Mouse (Mus musculus) c-Kit-positive CD71-positive TER-119-negative erythroid progenitor cells, embryonic 14.5 days (primary cell): ENCODE measurements at regions not wholly inside any gene's neighbourhood (a gene's known extent, or its start where the extent isn't known, plus 50 kb on each side); places are given as distances from the start of the nearest gene placed in this dataset.

Experiments used
- DNase-seq: peaks from one replicate; pipeline ENCODE4 v3.0.0-alpha.2; 2013; ENCODE audit warnings: low read depth

DNA sequence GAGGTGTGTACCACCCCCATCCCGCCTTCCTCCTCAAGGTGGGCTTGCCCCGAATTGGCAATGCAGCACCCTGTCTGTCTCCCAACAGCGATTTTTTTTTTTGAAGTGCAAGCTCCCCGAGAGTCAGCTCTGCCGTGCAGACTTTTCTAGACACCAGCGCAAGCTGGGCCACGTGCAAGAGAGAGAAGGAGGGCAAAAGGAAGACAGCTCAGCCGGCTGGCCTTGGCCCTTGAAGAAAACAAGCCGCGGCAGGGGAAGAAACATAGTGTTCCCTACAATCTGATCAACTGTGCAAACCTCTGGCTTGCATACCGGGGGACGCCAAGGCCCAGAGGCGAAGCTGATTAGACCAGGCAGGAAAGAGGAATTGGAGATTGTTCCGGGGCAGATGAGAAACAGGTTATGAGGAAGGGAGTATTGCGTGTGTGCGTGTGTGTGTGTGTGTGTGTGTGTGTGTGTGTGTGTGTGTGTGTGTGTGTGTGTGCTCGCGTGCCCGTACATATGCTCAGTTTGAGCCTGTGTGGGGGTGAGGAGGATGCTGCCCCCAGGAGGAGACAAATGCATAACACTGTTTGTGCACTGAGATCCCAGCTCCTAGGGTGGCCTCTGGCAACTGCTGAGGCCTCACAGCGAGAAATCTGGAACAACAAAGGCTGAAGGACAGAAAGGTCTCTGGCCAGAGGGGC is 83.2 kb upstream of the Zfp648 start:
- no peak for DNase-seq

DNA sequence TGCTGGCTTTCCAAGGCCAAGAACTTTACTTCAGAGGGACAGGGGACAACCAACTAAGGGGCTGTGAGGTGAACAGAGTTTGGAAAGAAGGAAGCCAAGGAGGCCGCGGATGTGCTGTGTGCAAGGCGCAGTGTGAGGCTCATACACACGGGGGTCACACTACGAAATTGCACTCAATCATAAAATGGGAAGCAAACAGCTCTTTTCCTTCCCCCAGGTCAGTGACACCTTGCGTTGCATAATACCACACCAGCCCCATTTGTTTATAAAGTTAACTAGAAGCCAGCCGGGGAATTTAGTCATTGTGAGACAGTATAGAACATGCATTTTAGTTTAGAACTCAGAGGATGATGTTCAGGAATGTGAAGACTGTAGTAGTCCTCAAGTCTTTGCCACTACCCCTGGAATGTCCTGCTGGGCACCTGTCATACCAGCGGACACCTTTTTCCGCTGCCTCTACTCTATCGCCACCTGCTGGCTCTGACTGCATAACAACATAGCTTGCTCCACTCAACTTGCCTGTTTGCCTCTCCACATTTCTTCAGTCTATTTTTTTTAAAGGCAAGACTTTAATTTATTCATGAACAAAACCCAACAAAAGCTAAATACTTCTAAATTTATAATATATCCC is 82.5 kb upstream of the Zfp648 start:
- peak; percentile 44 for DNase-seq

DNA sequence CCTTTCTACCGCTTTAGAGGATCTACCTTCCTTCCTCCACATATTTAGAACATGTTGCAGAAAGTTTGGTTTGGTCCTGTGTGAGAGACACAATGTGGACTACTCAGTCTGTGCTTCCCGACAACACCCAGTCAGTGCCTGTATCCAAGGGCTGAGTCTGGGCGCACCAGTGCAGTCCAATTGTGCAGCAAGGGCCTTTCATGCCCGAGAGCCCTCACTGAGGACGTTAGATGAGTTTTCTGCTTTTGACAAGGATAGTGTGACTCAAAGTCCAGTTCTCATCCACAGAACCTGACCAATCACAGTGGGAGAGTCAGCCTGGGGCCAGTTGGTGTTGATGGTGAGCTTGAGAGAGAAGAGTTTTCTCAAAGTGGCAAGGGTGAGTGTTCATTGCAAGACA is 81.4 kb upstream of the Zfp648 start:
- DNase-seq: no peak

- no peak for DNase-seq
These were observed 80.3 kb upstream of the Zfp648 start for GRCm38 (mm10) chr1:154120693-154121092.

DNA sequence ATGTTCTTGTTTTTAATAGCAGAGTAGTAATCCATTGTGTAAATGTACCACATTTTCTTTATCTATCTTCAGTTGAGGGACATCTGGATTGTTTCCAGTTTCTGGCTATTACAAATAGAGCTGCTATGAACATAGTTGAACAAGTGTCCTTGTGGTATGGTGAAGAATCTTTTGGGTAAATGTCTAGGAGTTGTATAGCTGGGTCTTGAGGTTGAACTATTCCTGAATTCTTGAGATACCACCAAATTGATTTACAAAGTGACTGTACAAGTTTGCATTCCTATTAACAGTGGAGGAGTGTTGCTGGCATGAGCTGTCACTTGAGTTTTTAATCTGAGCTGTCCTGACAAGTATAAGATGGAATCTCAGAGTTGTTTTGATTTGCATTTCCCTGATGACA is 76.0 kb upstream of the Zfp648 start:
- DNase-seq: no peak

GRCm38 (mm10) chr1:154126487-154126886 is 74.5 kb upstream of the Zfp648 start:
- no peak for DNase-seq

GRCm38 (mm10) chr1:154139488-154139887 is 61.5 kb upstream of the Zfp648 start:
- no peak for DNase-seq

- no peak for DNase-seq
These were observed 57.3 kb upstream of the Zfp648 start for GRCm38 (mm10) chr1:154143691-154144090.

- DNase-seq: no peak
These were observed 53.9 kb upstream of the Zfp648 start for GRCm38 (mm10) chr1:154147001-154147571.

GRCm38 (mm10) chr1:154148948-154149347 is 52.0 kb upstream of the Zfp648 start:
- no peak for DNase-seq

DNA sequence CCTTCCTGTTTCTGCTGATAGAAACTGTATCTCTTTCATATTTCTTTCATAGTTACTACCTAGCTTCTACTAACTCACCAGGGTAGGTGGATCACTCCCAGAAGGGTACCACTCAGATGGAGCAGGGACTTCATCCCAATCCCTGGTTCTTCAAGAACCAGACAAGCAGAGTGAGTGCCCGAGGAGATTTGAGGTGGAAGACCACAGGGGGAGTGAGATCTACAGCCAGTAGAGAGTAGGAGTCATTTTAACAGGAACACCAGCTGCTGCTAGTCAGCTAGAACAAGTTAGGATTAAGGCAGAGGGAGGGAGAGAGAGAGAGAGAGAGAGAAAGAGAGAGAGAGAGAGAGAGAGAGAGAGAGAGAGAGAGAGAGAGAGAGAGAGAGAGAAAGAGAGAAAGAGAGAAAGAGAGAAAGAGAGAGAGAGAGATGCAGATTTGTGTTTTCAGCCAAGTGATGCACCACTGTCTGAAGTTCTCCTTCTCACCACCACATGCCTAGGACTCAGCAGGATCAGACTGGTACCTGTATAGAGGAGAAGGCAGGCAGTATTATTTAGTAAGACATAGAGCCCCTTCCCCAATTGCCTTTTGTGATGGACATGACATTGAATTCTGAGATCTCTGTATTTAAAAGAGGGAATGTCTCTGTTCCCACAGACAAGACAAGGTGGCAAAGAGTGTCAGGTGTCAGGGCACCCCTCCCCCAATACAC is 51.4 kb upstream of the Zfp648 start:
- no peak for DNase-seq

- DNase-seq: no peak
These were observed 50.7 kb upstream of the Zfp648 start for GRCm38 (mm10) chr1:154150167-154150851.
